Mouse (Mus musculus): Measurements from ENCODE around the gene Bbc3.

- TF ChIP-seq CTCF (IDR thresholded peaks at IDR 0.05; ENCODE audit: low read depth, low read length): no peak
- TF ChIP-seq EP300 (IDR thresholded peaks at IDR 0.05; ENCODE audit: insufficient read depth, low read depth, low read length): no peak
- TF ChIP-seq POLR2A (IDR thresholded peaks at IDR 0.05; ENCODE audit: insufficient read depth, low read length): no peak
Measured at GRCm38 (mm10) chr7:16366133-16366646, 58.0 kb downstream of the Bbc3 start.

All from ES-Bruce4 (cell line).